Mouse (Mus musculus): ENCODE data around the gene Wasf1. TPM values are rescaled to one million over a fixed set of nuclear protein-coding genes. Genes with fewer than 3 reads are reported as not detected.

Gene Wasf1
- polyA plus RNA-seq, 3 experiments from 2014 or later, result 0.29 TPM; not detected in 2

GRCm38 (mm10) chr10:40983761-40984160 lies 100.5 kb downstream of the Wasf1 start:
- ATAC-seq, result no peak

DNA sequence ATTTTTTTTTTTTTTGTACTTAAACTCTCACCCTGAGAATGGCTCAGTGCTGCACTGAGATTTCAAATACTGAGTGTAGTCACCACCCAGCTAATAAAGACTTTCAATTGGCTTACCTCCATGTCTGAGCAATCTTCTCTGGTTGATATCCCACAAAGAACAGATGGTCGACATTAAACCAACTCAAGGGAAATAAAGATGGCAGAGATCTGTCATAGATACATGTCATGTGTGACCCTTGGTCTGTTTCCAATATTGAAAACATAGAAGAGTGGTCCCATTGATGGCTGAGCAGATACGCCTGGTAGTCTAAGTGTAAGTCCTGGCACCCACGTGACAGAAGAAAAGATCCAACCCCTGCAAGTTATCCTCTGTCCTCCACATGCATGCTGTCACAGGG lies 101.3 kb downstream of the Wasf1 start:
- no peak for ATAC-seq

GRCm38 (mm10) chr10:40985350-40985749 lies 102.1 kb downstream of the Wasf1 start:
- ATAC-seq, result no peak

Other genes starting within 250 kb of the Wasf1 start
- not detected for gene Mettl24, start 200.2 kb upstream of the Wasf1 start, polyA plus RNA-seq (2017; shearing (Covaris generic))
- 10 to 100 TPM; 58.8 to 86.5 (median 75.6) TPM for gene Cdc40, start 164 bp upstream of the Wasf1 start, polyA plus RNA-seq (2017; shearing (Covaris generic))
- gene Gpr6, start 188.8 kb downstream of the Wasf1 start, polyA plus RNA-seq (2017; shearing (Covaris generic)), result not detected